Mouse (Mus musculus): ENCODE data around the gene Rbks.
A peak's percentile ranks its signal among the peaks of the same experiment; 100 is the strongest.
"Not testable (repeated sequence)": the region's sequence is repeated elsewhere in the genome, so short reads cannot be mapped to it uniquely, and the experiment has no call there.

Gene Rbks

DNA sequence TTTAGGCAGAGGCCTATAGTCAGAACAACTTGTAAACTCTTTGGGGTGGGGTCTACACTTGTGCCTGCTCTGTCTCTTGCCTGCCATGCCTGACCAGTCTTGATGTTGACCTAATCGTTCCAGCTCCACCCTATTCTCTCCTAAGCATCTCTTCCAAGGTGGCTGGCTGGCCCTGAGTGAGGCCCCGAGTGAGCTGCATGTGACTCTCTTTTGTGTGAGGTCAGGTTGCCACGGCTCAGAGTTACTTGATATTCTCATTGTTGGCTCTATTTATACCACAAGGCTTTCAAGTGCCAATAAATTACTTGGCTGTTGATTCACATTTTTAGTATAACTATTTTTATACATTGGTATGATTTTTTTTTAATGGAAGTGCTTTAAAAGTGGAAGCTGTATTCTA, 70.3 kb downstream of the Rbks start:
- no peak for DNase-seq (ENCODE audit: low spot score in 2 of 2)

DNA sequence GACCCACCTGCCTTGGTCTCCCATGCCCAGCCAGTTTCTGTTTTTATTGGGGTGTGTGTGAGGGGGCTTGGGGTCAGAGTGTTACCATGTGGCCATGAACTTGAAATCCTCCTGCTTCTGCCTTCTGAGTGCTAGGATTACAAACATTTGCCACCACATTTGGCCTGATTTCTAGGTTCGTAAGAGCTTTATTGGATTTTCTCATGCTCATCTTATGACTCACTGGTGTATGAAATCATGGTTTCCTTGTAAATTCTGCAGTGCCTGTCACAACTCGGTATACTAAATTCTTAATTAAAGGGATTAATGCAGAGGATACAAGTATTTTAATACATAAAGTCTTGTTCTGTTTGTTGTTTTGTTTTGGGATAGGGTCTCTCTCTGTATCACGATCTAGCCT, 77.1 kb downstream of the Rbks start:
- DNase-seq (ENCODE audit: low spot score in 2 of 2), result no peak

- no peak for DNase-seq (ENCODE audit: low spot score in 2 of 2)
These were observed 82.9 kb downstream of the Rbks start for GRCm38 (mm10) chr5:31614339-31615025.

DNA sequence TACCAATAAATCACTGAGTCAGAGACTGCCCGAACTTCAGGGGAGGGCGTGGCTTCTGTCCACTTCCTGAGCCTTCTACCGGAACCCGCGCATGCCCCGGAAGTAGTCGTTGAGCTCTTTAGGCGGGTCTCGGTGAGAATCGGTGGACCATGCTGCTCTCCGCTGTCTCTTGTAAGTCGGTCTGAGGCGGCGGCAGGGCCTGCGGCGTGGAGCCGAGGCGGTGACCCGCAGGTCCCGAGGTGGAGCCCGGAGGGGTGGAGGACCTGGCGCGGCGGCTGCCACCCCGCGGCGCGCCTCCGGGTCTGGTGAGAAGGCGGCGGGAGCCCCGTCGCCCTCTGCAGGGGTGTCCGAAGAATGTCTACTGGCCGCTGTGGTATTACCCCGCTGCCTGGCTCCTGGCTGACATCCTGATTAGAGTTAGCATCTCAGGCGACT, 83.6 kb downstream of the Rbks start:
- DNase-seq (ENCODE audit: low spot score in 2 of 2), result peak; percentile 60 to 70

DNA sequence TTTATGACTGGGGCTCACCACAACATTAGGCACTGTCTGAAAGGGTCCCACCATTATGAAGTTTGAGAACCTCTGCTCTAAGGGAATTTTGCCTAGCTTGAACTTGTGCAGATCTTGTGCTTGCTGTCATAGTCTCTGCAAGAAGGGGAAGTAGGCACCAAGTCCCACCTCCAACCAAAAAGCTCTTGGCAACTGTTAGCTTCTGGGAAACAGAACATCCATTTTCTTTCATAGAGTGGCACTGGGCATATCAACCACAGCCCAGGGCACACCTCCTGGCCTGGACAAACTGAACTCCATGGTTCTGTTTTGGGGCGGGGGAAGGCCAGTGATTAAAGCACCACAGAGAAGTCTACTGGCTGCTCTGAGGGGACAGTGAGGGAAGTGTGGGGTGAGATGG, 86.2 kb downstream of the Rbks start:
- no peak for DNase-seq (ENCODE audit: low spot score in 2 of 2)

GRCm38 (mm10) chr5:31610376-31611086, 86.9 kb downstream of the Rbks start:
- DNase-seq (ENCODE audit: low spot score in 2 of 2), result no peak

- no peak for DNase-seq (ENCODE audit: low spot score in 2 of 2)
These were observed 91.3 kb downstream of the Rbks start for GRCm38 (mm10) chr5:31606151-31606550.

GRCm38 (mm10) chr5:31603766-31604165, 93.7 kb downstream of the Rbks start:
- DNase-seq (ENCODE audit: low spot score in 2 of 2), result no peak

DNA sequence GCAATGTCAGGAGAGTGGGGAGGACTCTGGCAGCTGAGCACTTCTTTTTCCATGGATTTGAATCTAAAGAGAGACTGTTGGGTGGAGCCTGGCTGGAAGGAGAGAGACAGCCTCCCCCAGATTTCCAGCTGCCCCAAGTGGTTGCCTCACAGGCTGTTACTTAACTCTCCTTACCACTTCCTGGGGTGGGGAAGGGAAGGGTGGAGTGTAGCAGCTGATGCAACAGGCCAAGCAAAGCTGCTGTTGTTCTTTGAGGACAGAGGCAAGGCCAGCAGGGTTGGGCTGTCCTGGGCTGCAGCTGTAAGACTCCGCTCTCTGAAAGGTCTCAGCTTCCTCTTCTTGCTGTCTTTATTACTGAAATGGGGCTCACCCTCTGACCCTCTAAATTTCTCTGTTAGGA, 95.0 kb downstream of the Rbks start:
- DNase-seq (ENCODE audit: low spot score in 2 of 2), result peak; percentile 19 to 22

DNA sequence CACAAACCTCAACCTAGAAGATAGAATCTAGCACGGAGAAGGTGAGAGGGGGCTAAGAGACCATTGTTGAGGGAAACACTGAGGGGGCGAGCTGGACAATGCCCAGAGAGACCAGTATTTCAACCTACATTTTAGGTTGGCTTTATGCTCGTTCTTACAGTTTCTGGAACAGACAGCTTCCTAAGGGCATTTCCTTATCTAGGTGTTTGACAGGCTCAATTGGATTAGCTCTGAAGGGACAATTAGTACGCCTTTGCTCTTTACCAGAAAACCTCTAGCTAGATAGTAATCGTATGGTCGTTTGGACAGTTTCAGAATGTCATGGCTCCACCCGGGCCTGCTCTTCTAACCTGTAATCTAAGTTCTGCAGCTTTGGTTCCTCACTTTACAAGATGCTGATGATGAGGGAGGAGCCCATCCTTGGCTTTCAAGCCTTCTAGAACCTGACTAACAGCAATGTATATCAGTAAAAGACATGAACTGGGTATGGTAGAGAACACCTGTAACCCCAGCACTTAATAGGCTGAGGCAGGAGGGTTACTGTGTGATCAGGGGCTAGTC, 96.2 kb downstream of the Rbks start:
- no peak for DNase-seq (ENCODE audit: low spot score in 2 of 2)

- DNase-seq (ENCODE audit: low spot score in 2 of 2), result no peak
These were observed 98.3 kb downstream of the Rbks start for GRCm38 (mm10) chr5:31599161-31599560.

DNA sequence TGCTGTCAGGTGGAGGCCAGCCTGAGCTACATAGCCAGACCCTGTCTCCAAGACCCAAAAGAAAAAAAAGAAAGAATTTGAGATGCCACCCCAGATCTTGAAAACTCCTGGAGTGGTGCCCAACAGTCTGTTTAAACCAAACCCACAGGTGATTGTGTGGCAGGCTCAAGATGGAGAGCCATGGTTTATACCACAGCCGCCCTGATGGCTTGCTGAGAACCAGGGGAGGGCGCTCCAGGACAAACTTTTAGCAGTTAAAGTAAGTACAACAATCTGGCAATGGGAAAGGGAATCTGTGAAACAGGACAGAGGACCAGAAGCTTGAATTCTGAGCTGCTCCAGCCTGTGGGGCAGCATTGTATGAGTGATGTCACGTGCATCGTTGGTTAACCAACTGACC, 98.8 kb downstream of the Rbks start:
- peak in 1 of 2 experiments; percentile 7 for DNase-seq (ENCODE audit: low spot score in 2 of 2)

GRCm38 (mm10) chr5:31598121-31598520, 99.3 kb downstream of the Rbks start:
- DNase-seq (ENCODE audit: low spot score in 2 of 2), result no peak

- no peak for DNase-seq (ENCODE audit: low spot score in 2 of 2)
These were observed 99.9 kb downstream of the Rbks start for GRCm38 (mm10) chr5:31597430-31597944.

DNA sequence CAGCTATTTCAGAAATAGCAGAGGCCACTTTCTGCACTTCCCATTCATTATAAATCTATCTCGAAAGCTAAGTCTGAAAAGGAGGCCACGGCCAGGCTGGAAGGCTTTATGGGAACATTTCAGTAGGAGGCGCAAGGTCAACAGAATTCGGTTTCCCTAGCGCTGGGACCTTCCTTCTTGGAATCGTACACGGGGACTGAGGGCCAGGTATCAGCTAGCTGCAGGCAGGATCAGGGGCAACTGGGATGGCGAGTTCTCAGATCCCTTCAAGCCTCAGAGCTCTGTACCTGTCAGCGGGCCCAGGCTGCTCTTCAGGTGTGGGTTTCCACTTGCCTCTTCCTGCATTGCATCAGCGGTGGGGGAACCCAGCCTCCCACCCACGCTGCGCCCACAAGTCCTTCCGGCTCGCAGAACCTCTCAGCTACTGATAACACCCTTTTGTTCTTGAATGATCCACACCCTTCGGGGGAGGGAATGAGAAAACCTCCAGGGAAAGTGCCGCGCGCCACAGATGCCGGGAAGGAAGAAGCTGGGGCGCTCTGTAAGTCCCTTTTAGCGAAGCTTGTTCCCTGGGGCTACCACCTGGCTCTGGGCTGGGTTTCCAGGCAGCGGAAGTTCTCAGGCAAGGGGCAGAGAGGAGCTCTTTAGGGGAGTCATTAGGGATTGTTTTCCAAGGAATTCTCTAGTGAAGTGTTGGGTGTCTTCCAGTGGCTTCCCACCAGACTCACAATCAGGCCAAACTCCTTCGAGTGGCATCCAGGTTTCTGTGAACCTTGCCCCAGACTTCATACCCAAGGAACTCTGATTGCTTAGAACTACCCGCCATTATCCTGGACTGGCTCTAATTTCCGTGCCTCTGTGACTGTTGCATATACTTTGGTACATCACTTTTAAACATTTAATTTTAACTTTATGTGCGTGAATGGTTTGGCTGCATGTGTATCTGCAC, 100.7 kb downstream of the Rbks start, which contains the start of gene Mrpl33:
Gene Mrpl33, plus strand, starts transcription at position 455 of the 949 bp plus-strand sequence.
- DNase-seq (ENCODE audit: low spot score in 2 of 2), result peak in 1 of 2 experiments; percentile 21

DNA sequence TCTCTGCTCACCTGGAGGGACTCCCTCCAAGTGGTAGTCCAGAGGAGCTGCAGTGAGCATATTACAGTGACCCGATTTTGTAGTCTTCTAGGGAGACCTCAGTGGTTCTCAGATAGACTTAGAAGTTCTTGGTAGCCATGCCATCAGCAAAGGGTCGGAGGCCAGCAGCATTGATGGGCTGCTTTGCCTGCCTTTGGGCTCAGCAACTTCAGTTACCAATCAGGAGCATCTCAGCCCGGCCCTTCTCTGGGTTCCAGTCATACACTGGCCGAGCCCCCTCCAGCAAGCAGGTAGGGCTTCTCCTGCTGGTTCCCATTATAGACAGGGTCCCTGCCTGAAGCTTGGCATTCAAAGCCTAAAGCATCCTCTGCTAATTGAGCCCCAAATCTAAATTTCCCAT, 101.6 kb downstream of the Rbks start:
- no peak for DNase-seq (ENCODE audit: low spot score in 2 of 2)

GRCm38 (mm10) chr5:31591122-31591521, 106.3 kb downstream of the Rbks start:
- DNase-seq (ENCODE audit: low spot score in 2 of 2), result no peak

GRCm38 (mm10) chr5:31589711-31590319, 107.6 kb downstream of the Rbks start:
- no peak for DNase-seq (ENCODE audit: low spot score in 2 of 2)

DNA sequence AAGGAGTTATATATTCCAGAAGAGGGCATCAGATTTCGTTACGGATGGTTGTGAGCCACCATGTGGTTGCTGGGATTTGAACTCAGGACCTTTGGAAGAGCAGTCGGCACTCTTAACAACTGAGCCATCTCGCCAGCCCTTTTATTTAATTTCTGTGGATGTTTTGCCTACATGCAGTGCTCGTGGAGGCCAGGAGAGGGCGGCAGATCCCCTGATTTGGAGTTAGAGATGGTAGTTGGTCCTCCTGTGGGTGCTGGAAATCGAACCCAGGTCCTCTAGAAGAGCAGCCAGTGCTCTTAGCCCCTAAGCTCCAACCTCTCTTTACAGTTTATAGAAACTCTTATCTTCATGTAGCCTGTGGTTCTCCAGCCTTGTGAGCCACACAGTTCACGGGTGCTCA, 108.8 kb downstream of the Rbks start:
- not testable (repeated sequence) for DNase-seq (ENCODE audit: low spot score in 2 of 2)

DNA sequence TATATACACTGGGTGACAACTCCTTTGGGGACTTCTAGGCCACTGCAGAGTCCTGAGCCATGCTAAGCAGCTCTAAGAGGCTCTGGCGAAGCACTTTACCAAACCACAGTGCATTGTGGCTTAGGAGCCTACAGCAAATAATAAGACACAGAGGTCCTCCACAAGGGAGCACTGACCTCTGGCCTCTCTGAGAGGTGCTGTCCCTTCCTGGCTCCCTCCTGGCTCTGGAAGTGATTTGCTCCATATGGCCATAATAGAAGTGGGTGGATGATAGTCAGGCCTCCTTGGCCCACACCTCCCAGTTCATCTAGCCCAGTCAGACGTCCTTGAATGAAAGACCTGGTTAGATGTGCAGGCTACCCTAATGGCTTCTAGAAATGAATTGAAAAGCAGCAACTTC, 109.4 kb downstream of the Rbks start:
- no peak for DNase-seq (ENCODE audit: low spot score in 2 of 2)

DNA sequence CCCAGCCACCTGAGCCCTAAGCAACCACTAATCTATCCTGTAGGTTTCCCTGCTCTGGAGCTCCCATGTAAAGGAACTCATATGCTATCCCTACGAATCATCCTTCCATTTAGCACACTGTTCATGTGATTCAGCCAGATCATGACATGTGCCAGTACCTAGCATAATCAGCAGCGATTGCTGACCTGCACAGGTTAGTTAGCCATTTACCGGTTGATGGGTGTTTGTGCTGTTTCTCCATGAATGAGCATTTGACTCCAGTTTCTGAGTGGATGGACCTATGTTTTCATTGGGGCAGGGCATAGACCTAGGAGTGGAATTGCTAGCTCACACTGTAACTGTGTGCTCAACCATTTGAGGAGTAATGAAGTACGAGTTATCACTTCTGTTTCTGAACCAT, 111.9 kb downstream of the Rbks start:
- no peak for DNase-seq (ENCODE audit: low spot score in 2 of 2)

Measured in spleen, postnatal 14 days (tissue).